Mouse (Mus musculus) heart, adult 9 months (tissue): ENCODE measurements around the gene Sh2b2.

Experiments used
- DNase-seq, 2 experiments: peaks; one replicate each; pipeline ENCODE4 v3.0.0; 2022; ENCODE audit warnings: low spot score in 2 of 2

Gene Sh2b2

GRCm38 (mm10) chr5:136182049-136182448 lies 64.3 kb downstream of the Sh2b2 start:
- no peak for DNase-seq

- DNase-seq: no peak
These were observed 65.2 kb downstream of the Sh2b2 start for GRCm38 (mm10) chr5:136181197-136181596.

- DNase-seq: no peak
These were observed 66.8 kb downstream of the Sh2b2 start for GRCm38 (mm10) chr5:136179594-136179993.

GRCm38 (mm10) chr5:136173606-136174463 lies 72.5 kb downstream of the Sh2b2 start:
- no peak for DNase-seq

GRCm38 (mm10) chr5:136172939-136173338 lies 73.4 kb downstream of the Sh2b2 start:
- no peak for DNase-seq

- DNase-seq: no peak
These were observed 74.7 kb downstream of the Sh2b2 start for GRCm38 (mm10) chr5:136171363-136172341.

GRCm38 (mm10) chr5:136170512-136171362 lies 75.6 kb downstream of the Sh2b2 start, which contains the start of gene Orai2:
TSS of gene Orai2 (minus strand) at chr5:136170713.
- DNase-seq: peak; percentile 80 to 84

GRCm38 (mm10) chr5:136169626-136170511 lies 76.5 kb downstream of the Sh2b2 start:
- DNase-seq: no peak
